Mouse (Mus musculus): Measurements from ENCODE around the gene Mctp1.
A peak's percentile ranks its signal among the peaks of the same experiment; 100 is the strongest.
"Not testable (repeated sequence)": the region's sequence is repeated elsewhere in the genome, so short reads cannot be mapped to it uniquely, and the experiment has no call there.

Gene Mctp1

GRCm38 (mm10) chr13:76932933-76933332, 548.6 kb downstream of the Mctp1 start:
- peak; percentile 85 for ATAC-seq (ENCODE audit: low TSS enrichment)

- peak; percentile 76 for ATAC-seq (ENCODE audit: low TSS enrichment)
Measured at GRCm38 (mm10) chr13:76949234-76949633, 564.9 kb downstream of the Mctp1 start.

- no peak for ATAC-seq (ENCODE audit: low TSS enrichment)
Measured at GRCm38 (mm10) chr13:76967588-76967987, 583.3 kb downstream of the Mctp1 start.

- ATAC-seq (ENCODE audit: low TSS enrichment), result peak; percentile 98
Measured at GRCm38 (mm10) chr13:76969386-76969785, 585.1 kb downstream of the Mctp1 start.

- not testable (repeated sequence) for ATAC-seq (ENCODE audit: low TSS enrichment)
Measured at GRCm38 (mm10) chr13:76971046-76971445, 586.7 kb downstream of the Mctp1 start.

- ATAC-seq (ENCODE audit: low TSS enrichment), result no peak
Measured at GRCm38 (mm10) chr13:77002628-77003027, 618.3 kb downstream of the Mctp1 start.

GRCm38 (mm10) chr13:77003684-77004083, 619.3 kb downstream of the Mctp1 start:
- no peak for ATAC-seq (ENCODE audit: low TSS enrichment)

- ATAC-seq (ENCODE audit: low TSS enrichment), result peak; percentile 91
Measured at GRCm38 (mm10) chr13:77018851-77019250, 634.5 kb downstream of the Mctp1 start.

- no peak for ATAC-seq (ENCODE audit: low TSS enrichment)
Measured at GRCm38 (mm10) chr13:77029594-77029993, 645.3 kb downstream of the Mctp1 start.

- ATAC-seq (ENCODE audit: low TSS enrichment), result no peak
Measured at GRCm38 (mm10) chr13:77043375-77043774, 659.0 kb downstream of the Mctp1 start.

- no peak for ATAC-seq (ENCODE audit: low TSS enrichment)
Measured at GRCm38 (mm10) chr13:77045375-77045774, 661.0 kb downstream of the Mctp1 start.

- ATAC-seq (ENCODE audit: low TSS enrichment), result no peak
Measured at GRCm38 (mm10) chr13:77046416-77046815, 662.1 kb downstream of the Mctp1 start.

- ATAC-seq (ENCODE audit: low TSS enrichment), result peak; percentile 71
Measured at GRCm38 (mm10) chr13:77047179-77047931, 663.0 kb downstream of the Mctp1 start.

- ATAC-seq (ENCODE audit: low TSS enrichment), result peak; percentile 93
Measured at GRCm38 (mm10) chr13:77048461-77048860, 664.1 kb downstream of the Mctp1 start.

GRCm38 (mm10) chr13:77049736-77050135, 665.4 kb downstream of the Mctp1 start:
- ATAC-seq (ENCODE audit: low TSS enrichment), result no peak

- no peak for ATAC-seq (ENCODE audit: low TSS enrichment)
Measured at GRCm38 (mm10) chr13:77063221-77063620, 678.9 kb downstream of the Mctp1 start.

GRCm38 (mm10) chr13:77068847-77069246, 684.5 kb downstream of the Mctp1 start:
- ATAC-seq (ENCODE audit: low TSS enrichment), result no peak

- no peak for ATAC-seq (ENCODE audit: low TSS enrichment)
Measured at GRCm38 (mm10) chr13:77072030-77072429, 687.7 kb downstream of the Mctp1 start.

All from frontal cortex, adult (tissue).